Mouse (Mus musculus) kidney, postnatal 36 days (tissue): ENCODE data around the gene Limk2.
A peak's percentile ranks its signal among the peaks of the same experiment; 100 is the strongest.

Experiments
- DNase-seq, 2 experiments: peaks; one replicate each; pipeline ENCODE4 v3.0.0; 2021 to 2022; ENCODE audit warnings: mixed read lengths in 2 of 2

Gene Limk2

GRCm38 (mm10) chr11:3412111-3412510 is 3.1 kb upstream of the Limk2 start:
- DNase-seq: no peak

GRCm38 (mm10) chr11:3408131-3408996 is 625 bp downstream of the Limk2 start:
- peak; percentile 49 to 61 for DNase-seq

- no peak for DNase-seq
These were observed 4.5 kb downstream of the Limk2 start for GRCm38 (mm10) chr11:3404287-3405047.

- DNase-seq: no peak
These were observed 6.0 kb downstream of the Limk2 start for GRCm38 (mm10) chr11:3403024-3403423.

GRCm38 (mm10) chr11:3398318-3398717 is 10.7 kb downstream of the Limk2 start:
- DNase-seq: no peak

- DNase-seq: no peak
These were observed 12.4 kb downstream of the Limk2 start for GRCm38 (mm10) chr11:3396562-3396961.

GRCm38 (mm10) chr11:3396091-3396490 is 12.9 kb downstream of the Limk2 start:
- no peak for DNase-seq

- DNase-seq: no peak
These were observed 14.5 kb downstream of the Limk2 start for GRCm38 (mm10) chr11:3394520-3394919.

- peak in 1 of 2 experiments; percentile 47 for DNase-seq
These were observed 16.5 kb downstream of the Limk2 start for GRCm38 (mm10) chr11:3392526-3392925.

- no peak for DNase-seq
These were observed 18.2 kb downstream of the Limk2 start for GRCm38 (mm10) chr11:3390789-3391188.

GRCm38 (mm10) chr11:3389996-3390395 is 19.0 kb downstream of the Limk2 start:
- DNase-seq: no peak

- no peak for DNase-seq
These were observed 21.4 kb downstream of the Limk2 start for GRCm38 (mm10) chr11:3387482-3388196.

GRCm38 (mm10) chr11:3386941-3387368 is 22.0 kb downstream of the Limk2 start:
- DNase-seq: peak; percentile 85 to 94

- DNase-seq: no peak
These were observed 26.1 kb downstream of the Limk2 start for GRCm38 (mm10) chr11:3382602-3383594.

GRCm38 (mm10) chr11:3381148-3381814 is 27.7 kb downstream of the Limk2 start:
- no peak for DNase-seq

GRCm38 (mm10) chr11:3379427-3379826 is 29.6 kb downstream of the Limk2 start:
- DNase-seq: no peak

- no peak for DNase-seq
These were observed 34.2 kb downstream of the Limk2 start for GRCm38 (mm10) chr11:3374741-3375140.

- no peak for DNase-seq
These were observed 34.7 kb downstream of the Limk2 start for GRCm38 (mm10) chr11:3374293-3374645.

GRCm38 (mm10) chr11:3373591-3374292 is 35.2 kb downstream of the Limk2 start:
- no peak for DNase-seq

GRCm38 (mm10) chr11:3371599-3372295 is 37.2 kb downstream of the Limk2 start:
- no peak for DNase-seq
